Mouse (Mus musculus) midbrain, embryonic 13.5 days (tissue): ENCODE measurements around the gene A830031A19Rik. TPM values are rescaled to one million over a fixed set of nuclear protein-coding genes. Genes with fewer than 3 reads are reported as not detected.

Source experiments
- ATAC-seq: fragments of 200-750 bp; cut with Nextera tagmentation; 2 replicates; pipeline ENCODE4 v1.8.0; 2017; ENCODE audit warnings: mild to moderate bottlenecking, moderate TSS enrichment, moderate library complexity
- H3K27ac ChIP-seq: fragments of 300-500 bp; sonication (generic); 2 replicates; pipeline ENCODE4 v1.5.1; 2015; ENCODE audit warnings: inconsistent platforms, mild to moderate bottlenecking, moderate library complexity
- H3K27me3 ChIP-seq: fragments of 300-500 bp; sonication (generic); 2 replicates; pipeline ENCODE4 v1.6.1; 2015; ENCODE audit warnings: mild to moderate bottlenecking, inconsistent platforms
- H3K36me3 ChIP-seq: fragments of 300-500 bp; sonication (generic); 2 replicates; pipeline ENCODE4 v1.6.1; 2015; ENCODE audit warnings: mild to moderate bottlenecking, inconsistent platforms
- H3K4me1 ChIP-seq: fragments of 300-500 bp; sonication (generic); replicated peaks from 2 replicates; pipeline ENCODE4 v1.6.1; 2015; ENCODE audit warnings: inconsistent platforms
- H3K4me2 ChIP-seq: fragments of 300-500 bp; sonication (generic); replicated peaks from 2 replicates; pipeline ENCODE4 v1.6.1; 2015; ENCODE audit warnings: moderate library complexity, mild to moderate bottlenecking, inconsistent platforms
- H3K4me3 ChIP-seq: fragments of 300-500 bp; sonication (generic); replicated peaks from 2 replicates; pipeline ENCODE4 v1.5.1; 2015; ENCODE audit warnings: mild to moderate bottlenecking, inconsistent platforms
- H3K9ac ChIP-seq: fragments of 300-500 bp; sonication (generic); replicated peaks from 2 replicates; pipeline ENCODE4 v1.6.1; 2015; ENCODE audit warnings: mild to moderate bottlenecking, inconsistent platforms
- H3K9me3 ChIP-seq: fragments of 300-500 bp; sonication (generic); 2 replicates; pipeline ENCODE4 v1.6.1; 2016; ENCODE audit warnings: mild to moderate bottlenecking, inconsistent platforms
- WGBS: fragments of 180-500 bp; shearing (Covaris S2); methylation state at CpG from one replicate; pipeline ENCODE4 v1.1.7; 2015; 5-methylcytosine and 5-hydroxymethylcytosine counted together
- polyA plus RNA-seq: library from polyadenylated mRNA; unstranded; fragments of >200 nt; fragmentation: Nextera tagmentation; extraction: Ambion mirVana; gene quantifications from 2 replicates; pipeline ENCODE4 v1.2.1, GENCODE M21; 2015

Gene A830031A19Rik
- not detected in 2 replicates for polyA plus RNA-seq

DNA sequence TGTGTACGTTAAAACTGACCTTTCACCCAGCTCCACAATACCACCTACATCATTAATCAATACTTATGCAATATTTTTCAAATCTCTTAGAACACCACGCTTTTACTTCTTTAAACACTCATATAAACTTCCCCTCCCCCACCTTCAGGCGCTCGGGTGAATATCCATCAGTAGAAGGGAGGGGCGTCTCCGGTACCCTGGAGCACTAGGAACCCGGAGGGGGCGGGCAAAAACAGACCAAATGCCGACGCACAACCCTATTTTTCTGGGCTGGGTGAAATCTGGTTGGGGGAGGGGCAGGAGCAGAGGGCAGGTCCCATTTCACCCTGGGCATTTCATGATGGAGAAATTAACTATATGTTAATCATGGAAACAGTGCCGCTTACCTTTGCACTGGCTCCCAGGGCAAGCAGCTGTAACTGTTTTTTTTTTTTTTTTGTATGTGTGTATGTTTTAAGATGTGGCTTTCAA lies at the start of gene A830031A19Rik:
Gene A830031A19Rik (minus strand): TSS at position 421 of the 471 bp plus-strand sequence.
- WGBS, result 0% methylated on average over 11 of the region's 11 CpGs
- peaks cover 8% of the 10 kb centered on the region for H3K27me3 ChIP-seq
- no peaks in the 10 kb centered on the region for H3K9me3 ChIP-seq
- no peaks in the 10 kb centered on the region for H3K36me3 ChIP-seq
- peak within 1 kb of the TSS; percentile 97 for H3K27ac ChIP-seq
- peak within 1 kb of the TSS; percentile 95 for H3K9ac ChIP-seq
- H3K4me1 ChIP-seq, result peaks cover 28% of the 10 kb centered on the region
- ATAC-seq, result no peak
- H3K4me3 ChIP-seq, result peak within 1 kb of the TSS; percentile 79
- peak within 1 kb of the TSS; percentile 93 for H3K4me2 ChIP-seq

DNA sequence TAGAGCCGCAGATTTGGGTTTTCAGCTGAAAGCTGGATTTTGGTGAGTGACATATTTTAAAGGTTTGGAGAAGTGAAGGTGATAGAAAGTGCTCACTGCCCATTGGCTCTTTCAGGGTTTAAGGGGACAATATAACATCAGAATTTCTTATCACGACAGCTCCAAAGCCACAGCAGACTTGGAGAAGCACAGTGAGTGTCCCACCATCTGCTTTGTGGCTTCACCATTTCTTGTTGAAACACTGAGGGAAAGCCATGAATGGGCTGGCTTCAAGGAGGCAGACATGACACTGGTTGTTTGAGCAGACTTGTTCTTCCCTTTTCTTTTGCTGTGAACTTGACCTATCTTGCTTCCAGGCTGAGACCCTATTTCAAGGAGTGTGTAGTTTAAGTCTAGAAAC lies 49.1 kb upstream of the A830031A19Rik start:
- no peak overlapping the region for H3K27ac ChIP-seq
- no peaks in the 10 kb centered on the region for H3K9me3 ChIP-seq
- 0 out of 2 replicates have a peak, but pooled peaks cover 4% of the 10 kb centered on the region for H3K36me3 ChIP-seq
- H3K27me3 ChIP-seq, result no peaks in the 10 kb centered on the region
- 92% methylated on average over 2 of the region's 2 CpGs for whole genome bisulfite sequencing
- H3K4me1 ChIP-seq, result peaks cover 61% of the 10 kb centered on the region
- no peak overlapping the region for H3K9ac ChIP-seq
- no peak overlapping the region for H3K4me2 ChIP-seq
- no peak overlapping the region for H3K4me3 ChIP-seq
- ATAC-seq, result no peak

DNA sequence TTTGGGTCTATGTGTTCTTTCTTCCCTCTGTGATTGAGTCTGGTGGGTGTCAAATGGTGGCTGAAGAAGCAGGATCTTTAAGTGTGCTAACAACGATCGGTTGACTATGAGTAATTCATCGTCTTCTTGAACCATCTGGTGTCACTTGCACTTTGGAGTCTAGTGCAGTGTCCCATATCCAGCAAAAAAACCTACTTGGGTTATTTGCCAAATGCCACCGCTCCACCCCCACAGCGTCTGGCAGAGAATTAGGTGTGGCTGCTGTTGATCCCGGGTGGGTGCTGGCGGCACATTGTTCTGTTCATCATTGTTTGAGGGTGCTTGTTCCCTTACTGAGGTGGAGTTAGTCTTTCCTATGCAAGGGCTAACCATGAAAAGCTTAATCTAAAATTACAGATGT lies 48.0 kb upstream of the A830031A19Rik start:
- no peak for ATAC-seq
- Histone ChIP-seq H3K27me3 (no peaks in the 10 kb centered on the region), H3K27ac (no peak overlapping the region), H3K9me3 (no peaks in the 10 kb centered on the region), H3K9ac (no peak overlapping the region), H3K4me3 (no peak overlapping the region), H3K4me1 (peaks cover 63% of the 10 kb centered on the region), H3K36me3 (0 out of 2 replicates have a peak, but pooled peaks cover 4% of the 10 kb centered on the region), H3K4me2 (no peak overlapping the region)
- 93% methylated on average over 7 of the region's 7 CpGs for WGBS

DNA sequence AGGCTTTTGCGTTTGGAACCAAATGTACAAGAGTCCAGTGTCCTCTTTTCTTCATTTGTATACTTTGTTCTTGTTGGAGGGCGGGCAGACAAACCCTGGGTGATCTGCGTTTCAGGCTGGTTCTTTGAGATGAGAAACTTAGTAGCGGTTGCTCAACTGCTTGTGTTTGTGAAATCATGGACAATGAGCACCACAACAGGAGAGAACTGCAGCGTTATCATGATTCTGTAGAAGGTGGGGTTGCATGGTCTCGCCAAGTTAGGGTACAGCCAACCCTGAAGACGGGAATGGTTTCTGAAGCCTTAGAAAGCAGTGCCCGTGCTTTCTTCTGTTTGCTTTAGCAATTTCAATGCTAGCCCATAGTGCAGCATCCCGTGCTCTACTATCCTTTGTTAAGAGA lies 46.3 kb upstream of the A830031A19Rik start:
- Histone ChIP-seq H3K9ac (no peak overlapping the region), H3K27me3 (no peaks in the 10 kb centered on the region), H3K36me3 (peaks cover 6% of the 10 kb centered on the region; the same call in 1 of the 2 replicates), H3K27ac (0 out of 2 replicates have a peak overlapping the region, but pooled peaks have one; percentile 2), H3K4me1 (peaks cover 48% of the 10 kb centered on the region), H3K4me3 (no peak overlapping the region), H3K9me3 (no peaks in the 10 kb centered on the region), H3K4me2 (no peak overlapping the region)
- ATAC-seq, result no peak
- 82% methylated on average over 9 of the region's 9 CpGs for WGBS

DNA sequence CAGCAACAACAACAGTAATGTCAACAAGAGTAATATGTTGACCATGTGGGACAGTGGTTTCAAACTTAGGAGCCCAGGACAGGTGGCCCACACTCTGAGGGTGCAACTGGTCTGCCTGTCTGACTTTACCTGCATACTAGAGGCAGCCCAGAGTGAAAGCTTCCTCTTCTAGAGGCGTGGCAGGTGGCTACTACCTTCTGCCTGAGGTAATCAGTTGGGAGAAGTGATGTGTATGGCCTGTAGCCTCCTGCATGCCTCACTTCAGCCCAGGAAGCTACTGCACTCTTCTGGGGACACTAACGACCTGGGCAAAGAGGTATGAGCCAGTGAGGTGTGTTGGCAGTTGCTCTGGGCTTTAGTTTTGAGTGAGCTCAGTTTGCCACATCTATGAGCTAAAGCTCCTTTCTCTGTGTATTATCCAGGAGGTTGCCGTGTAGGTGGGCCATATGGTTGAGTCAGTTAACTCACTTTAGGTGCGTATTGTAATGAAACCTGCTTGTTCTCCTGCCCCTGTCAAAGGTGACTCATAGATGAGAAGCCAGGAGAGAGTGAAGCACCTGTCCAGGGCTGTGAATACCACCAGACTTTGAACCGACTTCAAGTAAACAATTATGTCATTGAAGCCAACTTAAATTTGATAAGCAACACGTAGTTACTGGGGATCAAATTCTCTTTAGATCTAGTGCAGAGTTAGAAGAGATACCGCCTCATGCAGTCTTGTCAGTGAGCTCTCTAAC lies 41.9 kb upstream of the A830031A19Rik start:
- Histone ChIP-seq H3K9me3 (no peaks in the 10 kb centered on the region), H3K4me2 (no peak overlapping the region), H3K4me1 (peaks cover 42% of the 10 kb centered on the region), H3K9ac (no peak overlapping the region), H3K36me3 (peaks cover 8% of the 10 kb centered on the region; the same call in 1 of the 2 replicates), H3K27ac (no peak overlapping the region), H3K4me3 (no peak overlapping the region), H3K27me3 (no peaks in the 10 kb centered on the region)
- ATAC-seq, result no peak
- 89% methylated on average over 7 of the region's 7 CpGs for WGBS

DNA sequence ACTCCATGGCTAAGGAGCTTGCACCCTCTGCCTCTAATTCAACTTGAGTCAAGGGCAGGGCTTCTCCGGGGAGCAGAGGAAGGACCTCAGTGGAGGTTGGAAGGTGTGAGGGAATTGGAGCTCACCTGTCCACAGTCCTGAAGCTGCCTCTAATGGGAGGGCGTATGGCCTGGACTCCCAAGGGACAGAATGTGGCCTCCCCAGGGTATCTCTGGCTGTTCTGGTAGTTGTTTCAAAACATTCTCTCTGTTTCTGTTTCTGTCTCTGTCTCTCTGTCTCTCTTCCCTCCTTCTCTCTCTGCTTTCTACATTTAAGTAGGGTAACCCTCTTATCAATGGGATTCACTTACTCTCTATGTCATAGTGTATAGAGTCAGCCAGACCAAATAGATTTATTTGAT lies 41.2 kb upstream of the A830031A19Rik start:
- peaks cover 41% of the 10 kb centered on the region for H3K4me1 ChIP-seq
- H3K27me3 ChIP-seq, result no peaks in the 10 kb centered on the region
- no peak overlapping the region for H3K9ac ChIP-seq
- no peak overlapping the region for H3K27ac ChIP-seq
- no peaks in the 10 kb centered on the region for H3K9me3 ChIP-seq
- peaks cover 8% of the 10 kb centered on the region; the same call in 1 of the 2 replicates for H3K36me3 ChIP-seq
- WGBS, result 100% methylated on average over 2 of the region's 2 CpGs
- H3K4me2 ChIP-seq, result no peak overlapping the region
- H3K4me3 ChIP-seq, result no peak overlapping the region
- no peak for ATAC-seq

DNA sequence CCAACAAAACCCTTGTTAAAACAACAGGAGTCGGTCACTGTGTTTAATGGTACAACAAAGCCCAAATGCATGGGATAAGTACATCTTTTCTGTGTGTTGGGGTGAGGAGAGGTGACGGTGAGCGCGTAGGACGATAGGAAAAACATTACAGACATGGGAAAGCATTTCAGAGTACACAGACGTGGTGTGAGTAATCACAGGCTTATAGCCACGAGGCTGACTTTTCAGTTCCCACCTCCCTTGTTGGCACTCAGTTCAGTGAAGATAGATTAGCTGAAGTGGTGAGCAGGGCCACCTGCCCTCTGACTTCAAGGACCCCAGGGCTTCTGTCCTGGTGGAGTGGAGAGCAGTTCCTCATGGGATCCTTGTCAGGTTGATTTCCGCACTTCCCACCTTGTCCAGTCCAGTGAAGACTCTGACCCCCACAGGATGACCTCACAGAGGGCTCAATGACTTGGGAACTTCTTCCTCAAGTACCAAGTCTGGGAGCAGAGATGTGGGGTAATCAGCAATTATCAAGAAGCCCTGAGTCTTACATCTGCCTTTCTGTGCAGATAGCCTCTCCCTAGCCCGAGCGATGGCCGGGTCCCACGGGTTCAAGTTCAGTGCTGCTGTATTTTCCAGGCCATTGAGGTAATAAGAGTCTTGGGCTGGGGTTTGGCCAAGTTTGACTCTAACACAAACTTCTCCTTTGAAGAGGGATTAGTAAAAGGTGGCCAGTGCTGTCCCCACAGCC lies 40.3 kb upstream of the A830031A19Rik start:
- Histone ChIP-seq H3K4me2 (no peak overlapping the region), H3K36me3 (peaks cover 8% of the 10 kb centered on the region; the same call in 1 of the 2 replicates), H3K4me3 (no peak overlapping the region), H3K9me3 (no peaks in the 10 kb centered on the region), H3K4me1 (peaks cover 44% of the 10 kb centered on the region), H3K27me3 (no peaks in the 10 kb centered on the region), H3K9ac (no peak overlapping the region), H3K27ac (no peak overlapping the region)
- no peak for ATAC-seq
- 81% methylated on average over 12 of the region's 12 CpGs for WGBS

DNA sequence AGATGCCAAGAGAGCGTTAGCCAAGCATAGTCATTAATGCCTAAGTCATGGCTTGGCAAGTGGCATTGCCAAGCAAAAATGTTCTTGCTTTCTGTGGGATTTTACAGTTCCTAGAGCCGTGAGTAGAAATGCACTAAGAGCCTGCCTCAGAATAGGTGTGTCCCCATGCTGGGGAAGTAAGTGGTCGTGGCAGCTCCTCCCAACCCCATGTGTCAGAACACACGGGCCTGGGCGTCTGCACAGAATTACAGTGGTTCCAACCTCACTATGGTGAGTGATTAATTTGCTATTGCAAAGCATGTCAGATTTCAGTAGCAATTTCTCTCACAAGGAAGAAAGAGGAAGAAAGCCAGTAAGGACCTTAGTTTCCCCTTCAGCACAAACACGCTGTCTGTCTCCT lies 36.9 kb upstream of the A830031A19Rik start:
- H3K4me2 ChIP-seq, result no peak overlapping the region
- peaks cover 59% of the 10 kb centered on the region for H3K4me1 ChIP-seq
- no peak overlapping the region for H3K9ac ChIP-seq
- no peaks in the 10 kb centered on the region for H3K27me3 ChIP-seq
- peaks cover 5% of the 10 kb centered on the region; the same call in 1 of the 2 replicates for H3K36me3 ChIP-seq
- no peak overlapping the region for H3K27ac ChIP-seq
- 71% methylated on average over 6 of the region's 6 CpGs for WGBS
- H3K4me3 ChIP-seq, result no peak overlapping the region
- no peaks in the 10 kb centered on the region for H3K9me3 ChIP-seq
- no peak for ATAC-seq

DNA sequence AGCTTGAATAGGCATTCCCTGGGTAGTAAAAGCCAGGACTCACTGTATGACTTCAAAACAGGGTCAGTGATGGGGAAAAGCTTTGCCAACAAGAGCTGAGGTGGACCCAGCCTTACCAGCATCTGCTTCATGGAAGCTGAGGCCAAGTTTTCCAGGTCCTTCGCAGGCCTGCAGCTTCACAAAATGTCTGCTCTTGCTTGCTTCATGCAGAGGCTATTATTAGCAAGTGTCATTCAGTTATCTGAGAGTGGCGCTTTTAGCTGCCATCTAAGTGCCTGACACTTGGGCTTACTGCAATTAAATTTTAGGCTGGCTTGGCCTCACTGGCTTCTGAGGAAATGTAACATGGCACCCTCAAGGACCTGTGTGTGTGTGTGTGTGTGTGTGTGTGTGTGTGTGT lies 35.3 kb upstream of the A830031A19Rik start:
- no peak for ATAC-seq

DNA sequence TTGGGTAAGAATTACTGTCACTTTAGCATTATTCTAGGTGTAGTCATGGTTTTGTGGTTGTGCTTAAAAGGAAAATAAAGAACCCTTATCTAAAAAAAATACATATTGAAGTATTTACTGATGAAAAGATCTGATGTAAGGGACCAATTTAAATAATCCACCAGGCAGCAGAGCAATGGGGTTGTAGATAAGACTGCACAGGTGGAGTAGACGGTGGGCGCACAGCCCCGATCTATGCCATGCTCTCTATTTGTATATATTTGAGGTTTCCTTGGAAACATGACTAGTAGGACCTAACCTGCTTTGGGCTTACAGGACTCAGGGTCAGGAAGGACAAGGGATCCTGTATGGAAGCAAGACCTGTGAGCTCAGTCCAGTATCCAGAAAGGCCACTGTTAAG lies 34.5 kb upstream of the A830031A19Rik start:
- WGBS, result 89% methylated on average over 3 of the region's 3 CpGs
- H3K27ac ChIP-seq, result no peak overlapping the region
- peaks cover 65% of the 10 kb centered on the region for H3K4me1 ChIP-seq
- no peak overlapping the region for H3K4me3 ChIP-seq
- H3K27me3 ChIP-seq, result no peaks in the 10 kb centered on the region
- no peaks in the 10 kb centered on the region for H3K9me3 ChIP-seq
- H3K9ac ChIP-seq, result no peak overlapping the region
- no peak overlapping the region for H3K4me2 ChIP-seq
- no peak for ATAC-seq
- no peaks in the 10 kb centered on the region for H3K36me3 ChIP-seq

More for the DNA sequence above, 35.3 kb upstream of the A830031A19Rik start:
- Histone ChIP-seq H3K27me3 (no peaks in the 10 kb centered on the region), H3K4me1 (peaks cover 66% of the 10 kb centered on the region), H3K9ac (no peak overlapping the region), H3K4me3 (no peak overlapping the region), H3K36me3 (no peaks in the 10 kb centered on the region), H3K9me3 (no peaks in the 10 kb centered on the region), H3K4me2 (no peak overlapping the region), H3K27ac (peak overlapping the region; percentile 39; the same call in 1 of the 2 replicates)
- WGBS, result 76% methylated on average over 2 of the region's 2 CpGs

DNA sequence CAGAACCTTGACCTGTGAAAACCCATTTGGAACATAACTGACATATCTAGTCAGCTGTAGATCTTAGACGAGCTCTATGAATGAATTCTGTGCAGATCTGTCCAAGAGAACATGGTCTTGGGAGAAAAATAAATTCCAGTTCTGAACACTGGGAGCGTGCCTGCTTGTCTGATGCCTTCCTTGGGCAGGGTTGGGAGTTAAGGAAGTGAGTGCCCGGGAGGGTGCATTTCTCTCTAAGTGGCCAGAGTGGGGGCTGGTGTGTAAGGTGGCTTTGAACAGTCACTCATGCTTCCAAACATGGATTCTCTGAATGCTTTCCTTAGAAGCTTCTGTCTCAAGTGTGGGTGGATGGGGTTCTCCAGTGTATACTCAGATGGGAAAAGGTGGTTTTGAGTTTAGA lies 34.1 kb upstream of the A830031A19Rik start:
- H3K4me3 ChIP-seq, result no peak overlapping the region
- H3K4me1 ChIP-seq, result peaks cover 65% of the 10 kb centered on the region
- H3K27me3 ChIP-seq, result no peaks in the 10 kb centered on the region
- H3K27ac ChIP-seq, result no peak overlapping the region
- no peak overlapping the region for H3K4me2 ChIP-seq
- ATAC-seq, result no peak
- no peaks in the 10 kb centered on the region for H3K9me3 ChIP-seq
- WGBS, result 73% methylated on average over 3 of the region's 3 CpGs
- H3K9ac ChIP-seq, result no peak overlapping the region
- no peaks in the 10 kb centered on the region for H3K36me3 ChIP-seq

DNA sequence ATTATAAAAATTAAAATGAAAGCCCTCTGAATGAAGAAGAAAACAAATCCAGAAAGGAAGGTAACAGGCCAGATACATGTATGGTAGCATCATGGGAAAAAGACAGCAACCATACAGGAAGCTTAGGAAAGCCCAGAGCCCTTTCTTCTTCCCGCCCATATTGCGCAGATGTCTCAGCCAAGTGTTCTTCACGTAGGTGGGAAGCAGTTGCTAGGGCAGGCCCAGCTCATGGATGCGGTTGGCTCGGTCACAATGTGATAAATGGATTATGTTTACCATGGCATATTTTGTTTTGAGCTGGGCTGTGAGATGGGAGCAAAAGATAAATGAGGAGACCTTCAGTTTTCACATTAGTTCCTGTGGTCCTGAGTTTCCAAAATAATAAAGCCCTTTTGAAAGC lies 32.6 kb upstream of the A830031A19Rik start:
- H3K27me3 ChIP-seq, result no peaks in the 10 kb centered on the region
- H3K27ac ChIP-seq, result no peak overlapping the region
- ATAC-seq, result no peak
- H3K36me3 ChIP-seq, result no peaks in the 10 kb centered on the region
- peaks cover 74% of the 10 kb centered on the region for H3K4me1 ChIP-seq
- no peak overlapping the region for H3K4me2 ChIP-seq
- WGBS, result 66% methylated on average over 5 of the region's 5 CpGs
- H3K9ac ChIP-seq, result no peak overlapping the region
- H3K9me3 ChIP-seq, result no peaks in the 10 kb centered on the region
- no peak overlapping the region for H3K4me3 ChIP-seq
